Mouse (Mus musculus) heart, embryonic 11.5 days (tissue): ENCODE data around the gene Zfr2. TPM values are rescaled to one million over a fixed set of nuclear protein-coding genes. Genes with fewer than 3 reads are reported as not detected.

Experiments
- ATAC-seq: fragments of 200-750 bp; cut with Nextera tagmentation; replicated peaks from 2 replicates; pipeline ENCODE4 v1.8.0; 2017; ENCODE audit warnings: moderate library complexity; ENCODE audit not compliant: insufficient number of reproducible peaks, low FRiP score, low TSS enrichment
- H3K27ac ChIP-seq: fragments of 300-500 bp; sonication (generic); 2 replicates; pipeline ENCODE4 v1.5.1; 2014; ENCODE audit warnings: mild to moderate bottlenecking, low read depth, low read length
- H3K27me3 ChIP-seq: fragments of 300-500 bp; sonication (generic); 2 replicates; pipeline ENCODE4 v1.6.1; 2014; ENCODE audit warnings: mild to moderate bottlenecking, low read length, mixed read lengths; ENCODE audit not compliant: control insufficient read depth, insufficient read depth
- H3K36me3 ChIP-seq: fragments of 300-500 bp; sonication (generic); 2 replicates; pipeline ENCODE4 v1.6.1; 2014; ENCODE audit warnings: mild to moderate bottlenecking, low read length, moderate library complexity, mixed read lengths; ENCODE audit not compliant: control insufficient read depth, insufficient read depth
- H3K4me1 ChIP-seq: fragments of 300-500 bp; sonication (generic); 2 replicates; pipeline ENCODE4 v1.6.1; 2014; ENCODE audit warnings: low read length; ENCODE audit not compliant: control insufficient read depth, insufficient read depth
- H3K4me2 ChIP-seq: fragments of 300-500 bp; sonication (generic); 2 replicates; pipeline ENCODE4 v1.6.1; 2014; ENCODE audit warnings: mild to moderate bottlenecking, moderate library complexity
- H3K4me3 ChIP-seq: fragments of 300-500 bp; sonication (generic); 2 replicates; pipeline ENCODE4 v1.5.1; 2014; ENCODE audit warnings: low read depth, low read length
- H3K9ac ChIP-seq: fragments of 300-500 bp; sonication (generic); 2 replicates; pipeline ENCODE4 v1.6.1; 2014; ENCODE audit warnings: mild to moderate bottlenecking, low read depth, low read length, moderate library complexity
- H3K9me3 ChIP-seq: fragments of 300-500 bp; sonication (generic); replicated peaks from 2 replicates; pipeline ENCODE4 v1.6.1; 2016; ENCODE audit warnings: low read length; ENCODE audit not compliant: control insufficient read depth
- WGBS: fragments of 180-500 bp; shearing (Covaris S2); extraction: QIAGEN DNeasy Blood & Tissue Kit; methylation state at CpG from one replicate; pipeline ENCODE4 v1.1.7; 2014; ENCODE audit not compliant: insufficient replicate concordance; 5-methylcytosine and 5-hydroxymethylcytosine counted together
- polyA plus RNA-seq: library from polyadenylated mRNA; unstranded; fragments of >200 nt; fragmentation: Nextera tagmentation; extraction: Ambion mirVana; gene quantifications from 2 replicates; pipeline ENCODE4 v1.2.1, GENCODE M21; 2014

The Zfr2 gene
- polyA plus RNA-seq, 1 experiment from 2014 or later, result 2.3 TPM

- peaks cover 31% of the 10 kb centered on the region for H3K4me1 ChIP-seq
- peak overlapping the region; percentile 92 for H3K4me2 ChIP-seq
- peak overlapping the region; percentile 90 for H3K9ac ChIP-seq
- WGBS, result 1% methylated on average over 83 of the region's 93 CpGs
- no peaks in the 10 kb centered on the region for H3K9me3 ChIP-seq
- peak overlapping the region; percentile 64 for H3K4me3 ChIP-seq
- H3K36me3 ChIP-seq, result peaks cover 12% of the 10 kb centered on the region; the same call in 1 of the 2 replicates
- H3K27ac ChIP-seq, result peak overlapping the region; percentile 99
- peak; percentile 69 for ATAC-seq
- 0 out of 2 replicates have a peak, but pooled peaks cover 3% of the 10 kb centered on the region for H3K27me3 ChIP-seq
Measured at GRCm38 (mm10) chr10:81192270-81192967, 40.5 kb upstream of the Zfr2 start.

GRCm38 (mm10) chr10:81192968-81193501 lies 39.9 kb upstream of the Zfr2 start:
- Histone ChIP-seq H3K9ac (peak overlapping the region; percentile 90), H3K4me2 (peak overlapping the region; percentile 92), H3K36me3 (peaks cover 12% of the 10 kb centered on the region; the same call in 1 of the 2 replicates), H3K27ac (peak overlapping the region; percentile 99), H3K27me3 (0 out of 2 replicates have a peak, but pooled peaks cover 3% of the 10 kb centered on the region), H3K9me3 (no peaks in the 10 kb centered on the region), H3K4me3 (peak overlapping the region; percentile 64), H3K4me1 (peaks cover 33% of the 10 kb centered on the region)
- peak; percentile 4; the same call in 1 of the 2 replicates for ATAC-seq
- 5% methylated on average over 19 of the region's 19 CpGs for WGBS

- Histone ChIP-seq H3K9ac (peak overlapping the region; percentile 86), H3K27ac (peak overlapping the region; percentile 99), H3K4me1 (peaks cover 38% of the 10 kb centered on the region), H3K36me3 (peaks cover 6% of the 10 kb centered on the region; the same call in 1 of the 2 replicates), H3K4me3 (peak overlapping the region; percentile 38), H3K4me2 (peak overlapping the region; percentile 56), H3K9me3 (no peaks in the 10 kb centered on the region), H3K27me3 (0 out of 2 replicates have a peak, but pooled peaks cover 3% of the 10 kb centered on the region)
- ATAC-seq, result peak; percentile 33
- 10% methylated on average over 37 of the region's 37 CpGs for WGBS
Measured at GRCm38 (mm10) chr10:81193991-81194774, 38.8 kb upstream of the Zfr2 start.

GRCm38 (mm10) chr10:81195300-81195699 lies 37.7 kb upstream of the Zfr2 start:
- peaks cover 45% of the 10 kb centered on the region for H3K4me1 ChIP-seq
- no peak for ATAC-seq
- H3K4me3 ChIP-seq, result peak overlapping the region; percentile 38
- peak overlapping the region; percentile 86 for H3K9ac ChIP-seq
- H3K27ac ChIP-seq, result peak overlapping the region; percentile 99
- 0 out of 2 replicates have a peak, but pooled peaks cover 3% of the 10 kb centered on the region for H3K36me3 ChIP-seq
- H3K4me2 ChIP-seq, result peak overlapping the region; percentile 56
- WGBS, result 31% methylated on average over 4 of the region's 4 CpGs
- peaks cover 5% of the 10 kb centered on the region; the same call in 1 of the 2 replicates for H3K27me3 ChIP-seq
- no peaks in the 10 kb centered on the region for H3K9me3 ChIP-seq

GRCm38 (mm10) chr10:81196470-81197065 lies 36.4 kb upstream of the Zfr2 start:
- Histone ChIP-seq H3K9ac (peak overlapping the region; percentile 86), H3K4me2 (peak overlapping the region; percentile 56), H3K36me3 (no peaks in the 10 kb centered on the region), H3K27me3 (peaks cover 5% of the 10 kb centered on the region; the same call in 1 of the 2 replicates), H3K9me3 (no peaks in the 10 kb centered on the region), H3K4me3 (peak overlapping the region; percentile 38), H3K27ac (peak overlapping the region; percentile 99), H3K4me1 (peaks cover 51% of the 10 kb centered on the region)
- WGBS, result 47% methylated on average over 11 of the region's 11 CpGs
- ATAC-seq, result no peak

GRCm38 (mm10) chr10:81197305-81197704 lies 35.6 kb upstream of the Zfr2 start:
- H3K4me3 ChIP-seq, result no peak overlapping the region
- peak overlapping the region; percentile 55 for H3K9ac ChIP-seq
- H3K27me3 ChIP-seq, result peaks cover 5% of the 10 kb centered on the region; the same call in 1 of the 2 replicates
- no peaks in the 10 kb centered on the region for H3K9me3 ChIP-seq
- peak overlapping the region; percentile 99 for H3K27ac ChIP-seq
- H3K4me2 ChIP-seq, result peak overlapping the region; percentile 56
- H3K4me1 ChIP-seq, result peaks cover 50% of the 10 kb centered on the region
- ATAC-seq, result no peak
- WGBS, result 33% methylated on average over 6 of the region's 6 CpGs
- H3K36me3 ChIP-seq, result no peaks in the 10 kb centered on the region

- Histone ChIP-seq H3K4me2 (no peak overlapping the region; the same call in 1 of the 2 replicates), H3K27ac (no peak overlapping the region), H3K9me3 (no peaks in the 10 kb centered on the region), H3K4me1 (peaks cover 44% of the 10 kb centered on the region), H3K4me3 (no peak overlapping the region), H3K9ac (no peak overlapping the region), H3K36me3 (no peaks in the 10 kb centered on the region), H3K27me3 (peaks cover 5% of the 10 kb centered on the region; the same call in 1 of the 2 replicates)
- ATAC-seq, result no peak
- 4% methylated on average over 9 of the region's 9 CpGs for WGBS
Measured at GRCm38 (mm10) chr10:81198230-81198629, 34.7 kb upstream of the Zfr2 start.

- no peak for ATAC-seq
- WGBS, result 84% methylated on average over 6 of the region's 6 CpGs
- H3K27ac ChIP-seq, result no peak overlapping the region
- peaks cover 5% of the 10 kb centered on the region; the same call in 1 of the 2 replicates for H3K27me3 ChIP-seq
- no peak overlapping the region for H3K4me3 ChIP-seq
- no peaks in the 10 kb centered on the region for H3K9me3 ChIP-seq
- peaks cover 43% of the 10 kb centered on the region for H3K4me1 ChIP-seq
- no peaks in the 10 kb centered on the region for H3K36me3 ChIP-seq
- peak overlapping the region; percentile 11; the same call in 1 of the 2 replicates for H3K4me2 ChIP-seq
- H3K9ac ChIP-seq, result no peak overlapping the region
Measured at GRCm38 (mm10) chr10:81198990-81199389, 34.0 kb upstream of the Zfr2 start.
